Mouse (Mus musculus) liver, embryonic 16.5 days (tissue): ENCODE data around the gene Lef1. TPM values are rescaled to one million over a fixed set of nuclear protein-coding genes. Genes with fewer than 3 reads are reported as not detected.
A peak's percentile ranks its signal among the peaks of the same experiment; 100 is the strongest.

Experiments used
- ATAC-seq: fragments of 200-750 bp; cut with Nextera tagmentation; 2 replicates; pipeline ENCODE4 v1.8.0; 2017; ENCODE audit warnings: low read depth, mild to moderate bottlenecking, moderate number of reproducible peaks, moderate library complexity
- H3K27ac ChIP-seq: fragments of 300-500 bp; sonication (generic); 2 replicates; pipeline ENCODE4 v1.5.1; 2014; ENCODE audit warnings: mild to moderate bottlenecking, low read length
- H3K27me3 ChIP-seq: fragments of 300-500 bp; sonication (generic); 2 replicates; pipeline ENCODE4 v1.6.1; 2014; ENCODE audit warnings: low read depth, low read length, mixed read lengths; ENCODE audit not compliant: control insufficient read depth, insufficient read depth
- H3K36me3 ChIP-seq: fragments of 300-500 bp; sonication (generic); 2 replicates; pipeline ENCODE4 v1.6.1; 2014; ENCODE audit warnings: mild to moderate bottlenecking; ENCODE audit not compliant: control insufficient read depth, insufficient read depth
- H3K4me1 ChIP-seq: fragments of 300-500 bp; sonication (generic); 2 replicates; pipeline ENCODE4 v1.6.1; 2014; ENCODE audit warnings: low read depth, low read length, mixed read lengths; ENCODE audit not compliant: control insufficient read depth
- H3K4me2 ChIP-seq: fragments of 300-500 bp; sonication (generic); 2 replicates; pipeline ENCODE4 v1.6.1; 2014; ENCODE audit warnings: low read depth, low read length, mixed read lengths
- H3K4me3 ChIP-seq: fragments of 300-500 bp; sonication (generic); 2 replicates; pipeline ENCODE4 v1.5.1; 2014; ENCODE audit warnings: low read depth, mild to moderate bottlenecking, low read length
- H3K9ac ChIP-seq: fragments of 300-500 bp; sonication (generic); 2 replicates; pipeline ENCODE4 v1.6.1; 2014; ENCODE audit warnings: low read depth, low read length
- H3K9me3 ChIP-seq: fragments of 300-500 bp; sonication (generic); replicated peaks from 2 replicates; pipeline ENCODE4 v1.6.1; 2016; ENCODE audit warnings: low read length; ENCODE audit not compliant: control insufficient read depth
- WGBS: fragments of 180-500 bp; shearing (Covaris S2); extraction: QIAGEN DNeasy Blood & Tissue Kit; methylation state at CpG from one replicate; pipeline ENCODE4 v1.1.7; 2014; ENCODE audit not compliant: insufficient replicate concordance; 5-methylcytosine and 5-hydroxymethylcytosine counted together
- polyA plus RNA-seq: library from polyadenylated mRNA; unstranded; fragments of >200 nt; fragmentation: Nextera tagmentation; extraction: Ambion mirVana; gene quantifications from 2 replicates; pipeline ENCODE4 v1.2.1, GENCODE M21; 2015

The Lef1 gene
- polyA plus RNA-seq, 1 experiment from 2014 or later: 2.3 TPM

GRCm38 (mm10) chr3:131105940-131106401, 4.3 kb upstream of the Lef1 start:
- under 1% methylated on average over 36 of the region's 36 CpGs for WGBS
- ATAC-seq: no peak
- H3K9me3 ChIP-seq: no peaks in the 10 kb centered on the region

GRCm38 (mm10) chr3:131106451-131107291, 3.6 kb upstream of the Lef1 start:
- H3K4me3 ChIP-seq: peak overlapping the region; percentile 38; the same call in 1 of the 2 replicates
- no peak overlapping the region for H3K27ac ChIP-seq
- WGBS: 1% methylated on average over 45 of the region's 45 CpGs
- peaks cover 76% of the 10 kb centered on the region for H3K27me3 ChIP-seq
- no peak for ATAC-seq
- no peaks in the 10 kb centered on the region; the same call in 1 of the 2 replicates for H3K4me1 ChIP-seq
- no peak overlapping the region for H3K9ac ChIP-seq
- no peaks in the 10 kb centered on the region for H3K36me3 ChIP-seq
- peak overlapping the region; percentile 50 for H3K4me2 ChIP-seq
- H3K9me3 ChIP-seq: no peaks in the 10 kb centered on the region

More at GRCm38 (mm10) chr3:131105940-131106401, 4.3 kb upstream of the Lef1 start:
- Histone ChIP-seq H3K27me3 (peaks cover 69% of the 10 kb centered on the region), H3K4me3 (peak overlapping the region; percentile 38), H3K4me2 (peak overlapping the region; percentile 50), H3K36me3 (no peaks in the 10 kb centered on the region), H3K9ac (no peak overlapping the region), H3K27ac (no peak overlapping the region), H3K4me1 (no peaks in the 10 kb centered on the region; the same call in 1 of the 2 replicates)

GRCm38 (mm10) chr3:131107301-131108093, 2.8 kb upstream of the Lef1 start:
- no peaks in the 10 kb centered on the region; the same call in none of the 2 replicates for H3K4me1 ChIP-seq
- H3K27ac ChIP-seq: no peak overlapping the region
- H3K27me3 ChIP-seq: peaks cover 84% of the 10 kb centered on the region
- H3K9ac ChIP-seq: no peak overlapping the region
- H3K36me3 ChIP-seq: no peaks in the 10 kb centered on the region
- WGBS: 2% methylated on average over 34 of the region's 34 CpGs
- ATAC-seq: no peak
- no peak overlapping the region for H3K4me3 ChIP-seq
- H3K9me3 ChIP-seq: no peaks in the 10 kb centered on the region
- H3K4me2 ChIP-seq: no peak overlapping the region

GRCm38 (mm10) chr3:131108094-131108653, 2.1 kb upstream of the Lef1 start:
- H3K4me1 ChIP-seq: no peaks in the 10 kb centered on the region; the same call in none of the 2 replicates
- no peak overlapping the region for H3K9ac ChIP-seq
- no peak overlapping the region for H3K4me3 ChIP-seq
- H3K36me3 ChIP-seq: no peaks in the 10 kb centered on the region
- ATAC-seq: no peak
- H3K4me2 ChIP-seq: no peak overlapping the region
- H3K27ac ChIP-seq: no peak overlapping the region
- 3% methylated on average over 9 of the region's 9 CpGs for WGBS
- H3K9me3 ChIP-seq: no peaks in the 10 kb centered on the region
- H3K27me3 ChIP-seq: peaks cover 90% of the 10 kb centered on the region

- H3K36me3 ChIP-seq: no peaks in the 10 kb centered on the region
- peaks cover 89% of the 10 kb centered on the region for H3K27me3 ChIP-seq
- no peaks in the 10 kb centered on the region for H3K9me3 ChIP-seq
- H3K4me3 ChIP-seq: no peak overlapping the region
- H3K4me1 ChIP-seq: no peaks in the 10 kb centered on the region; the same call in none of the 2 replicates
- H3K9ac ChIP-seq: no peak overlapping the region
- no peak overlapping the region for H3K27ac ChIP-seq
- 2% methylated on average over 15 of the region's 15 CpGs for WGBS
- ATAC-seq: no peak
- H3K4me2 ChIP-seq: no peak overlapping the region
These were observed 1.1 kb upstream of the Lef1 start for GRCm38 (mm10) chr3:131109066-131109685.

GRCm38 (mm10) chr3:131109686-131110070, 593 bp upstream of the Lef1 start:
- Histone ChIP-seq H3K4me2 (no peak overlapping the region), H3K27me3 (peaks cover 88% of the 10 kb centered on the region), H3K27ac (no peak overlapping the region), H3K9me3 (no peaks in the 10 kb centered on the region), H3K36me3 (no peaks in the 10 kb centered on the region), H3K4me3 (no peak overlapping the region), H3K9ac (no peak overlapping the region), H3K4me1 (no peaks in the 10 kb centered on the region; the same call in none of the 2 replicates)
- WGBS: under 1% methylated on average over 10 of the region's 14 CpGs
- ATAC-seq: no peak

- Histone ChIP-seq H3K27ac (no peak overlapping the region), H3K4me1 (no peaks in the 10 kb centered on the region; the same call in none of the 2 replicates), H3K4me3 (peak overlapping the region; percentile 47), H3K36me3 (no peaks in the 10 kb centered on the region), H3K4me2 (peak overlapping the region; percentile 57), H3K9ac (no peak overlapping the region), H3K27me3 (peaks cover 76% of the 10 kb centered on the region), H3K9me3 (no peaks in the 10 kb centered on the region)
- no peak for ATAC-seq
- 1% methylated on average over 59 of the region's 59 CpGs for WGBS
These were observed 1.0 kb downstream of the Lef1 start for GRCm38 (mm10) chr3:131111151-131111850.
